Mouse (Mus musculus) neural tube, embryonic 14.5 days (tissue): ENCODE measurements at regions not wholly inside any gene's neighbourhood (a gene's known extent, or its start where the extent isn't known, plus 50 kb on each side); places are given as distances from the start of the nearest gene placed in this dataset.

Experiments used
- ATAC-seq: fragments of 200-750 bp; cut with Nextera tagmentation; 2 replicates; pipeline ENCODE4 v1.8.0; 2017; ENCODE audit warnings: low read depth, mild to moderate bottlenecking, moderate TSS enrichment, moderate library complexity
- H3K27ac ChIP-seq: fragments of 300-500 bp; sonication (generic); 2 replicates; pipeline ENCODE4 v1.5.1; 2014; ENCODE audit warnings: low read depth, mild to moderate bottlenecking, control low read depth, low read length, moderate library complexity, mixed read lengths
- H3K27me3 ChIP-seq: fragments of 300-500 bp; sonication (generic); 2 replicates; pipeline ENCODE4 v1.6.1; 2014; ENCODE audit warnings: low read length; ENCODE audit not compliant: control insufficient read depth, insufficient read depth
- H3K36me3 ChIP-seq: fragments of 300-500 bp; sonication (generic); 2 replicates; pipeline ENCODE4 v1.6.1; 2014; ENCODE audit warnings: low read length, mixed read lengths; ENCODE audit not compliant: control insufficient read depth, insufficient read depth
- H3K4me1 ChIP-seq: fragments of 300-500 bp; sonication (generic); 2 replicates; pipeline ENCODE4 v1.6.1; 2014; ENCODE audit warnings: low read length; ENCODE audit not compliant: control insufficient read depth, insufficient read depth
- H3K4me2 ChIP-seq: fragments of 300-500 bp; sonication (generic); 2 replicates; pipeline ENCODE4 v1.6.1; 2014; ENCODE audit warnings: mild to moderate bottlenecking, low read depth, low read length, control low read depth
- H3K4me3 ChIP-seq: fragments of 300-500 bp; sonication (generic); 2 replicates; pipeline ENCODE4 v1.5.1; 2014; ENCODE audit warnings: low read depth, low read length, control low read depth, mixed read lengths
- H3K9ac ChIP-seq: fragments of 300-500 bp; sonication (generic); replicated peaks from 2 replicates; pipeline ENCODE4 v1.6.1; 2014; ENCODE audit warnings: low read depth, mild to moderate bottlenecking, control low read depth, low read length, mixed read lengths
- H3K9me3 ChIP-seq: fragments of 300-500 bp; sonication (generic); 2 replicates; pipeline ENCODE4 v1.6.1; 2016; ENCODE audit warnings: low read length; ENCODE audit not compliant: control insufficient read depth
- WGBS: fragments of 180-500 bp; shearing (Covaris S2); extraction: QIAGEN DNeasy Blood & Tissue Kit; methylation state at CpG from one replicate; pipeline ENCODE4 v1.1.7; 2014; 5-methylcytosine and 5-hydroxymethylcytosine counted together

DNA sequence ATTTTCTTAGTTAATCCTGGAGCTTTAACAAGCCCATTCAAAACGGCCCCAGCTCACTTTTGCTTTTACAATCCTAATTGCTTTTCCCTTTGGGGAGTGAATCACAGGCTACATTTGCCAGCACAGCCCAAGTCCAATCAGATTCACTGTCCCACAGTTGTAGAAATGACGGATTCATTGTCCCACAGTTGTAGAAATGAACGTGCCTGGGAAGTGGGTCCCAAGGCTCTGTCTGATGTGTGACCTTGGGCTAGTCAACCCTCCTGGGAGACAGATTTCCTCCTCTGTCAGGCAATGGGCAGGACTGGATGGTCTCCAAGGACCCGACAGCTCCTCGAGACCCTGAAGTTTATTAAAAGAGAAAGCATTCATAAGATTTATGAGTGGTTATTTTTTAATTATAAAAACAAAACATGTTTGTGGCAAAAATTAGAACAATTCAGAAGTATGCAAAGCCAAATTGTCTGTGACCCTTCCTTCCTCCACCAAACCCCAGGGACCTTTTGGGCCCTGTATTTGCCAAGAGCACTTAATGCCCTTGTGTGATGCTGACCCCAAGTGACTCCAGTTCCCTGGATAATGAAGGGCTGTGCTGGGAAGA is 93.1 kb downstream of the Fam43a start:
- Histone ChIP-seq H3K4me2 (no peak overlapping the region), H3K36me3 (no peaks in the 10 kb centered on the region), H3K9ac (no peak overlapping the region), H3K27me3 (no peaks in the 10 kb centered on the region), H3K4me3 (no peak overlapping the region), H3K9me3 (no peaks in the 10 kb centered on the region), H3K4me1 (no peaks in the 10 kb centered on the region), H3K27ac (no peak overlapping the region)
- WGBS: 38% methylated on average over 5 of the region's 5 CpGs
- no peak for ATAC-seq

DNA sequence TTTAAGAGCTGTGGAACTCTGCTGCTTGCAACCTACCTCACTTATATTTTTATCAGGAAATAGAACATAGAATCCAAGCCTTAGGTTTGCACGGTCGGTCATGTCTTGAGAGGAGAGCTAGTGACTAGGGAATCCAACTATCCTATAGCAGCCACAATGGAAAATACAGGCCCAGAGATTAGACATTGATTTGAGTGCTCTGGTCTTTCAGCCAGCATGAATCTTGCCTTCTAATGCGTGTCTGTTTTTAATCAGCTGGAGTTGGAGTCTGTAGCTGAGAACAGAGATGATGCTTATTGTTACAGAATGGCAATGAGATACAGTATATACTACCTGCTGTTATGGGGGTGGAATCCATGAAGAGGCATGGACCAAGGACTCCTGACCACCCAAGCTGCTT is 93.7 kb downstream of the Fam43a start:
- Histone ChIP-seq H3K4me1 (no peaks in the 10 kb centered on the region), H3K4me2 (no peak overlapping the region), H3K4me3 (no peak overlapping the region), H3K9me3 (no peaks in the 10 kb centered on the region), H3K27ac (no peak overlapping the region), H3K36me3 (no peaks in the 10 kb centered on the region), H3K9ac (no peak overlapping the region), H3K27me3 (no peaks in the 10 kb centered on the region)
- 84% methylated on average over 3 of the region's 3 CpGs for WGBS
- ATAC-seq: no peak

DNA sequence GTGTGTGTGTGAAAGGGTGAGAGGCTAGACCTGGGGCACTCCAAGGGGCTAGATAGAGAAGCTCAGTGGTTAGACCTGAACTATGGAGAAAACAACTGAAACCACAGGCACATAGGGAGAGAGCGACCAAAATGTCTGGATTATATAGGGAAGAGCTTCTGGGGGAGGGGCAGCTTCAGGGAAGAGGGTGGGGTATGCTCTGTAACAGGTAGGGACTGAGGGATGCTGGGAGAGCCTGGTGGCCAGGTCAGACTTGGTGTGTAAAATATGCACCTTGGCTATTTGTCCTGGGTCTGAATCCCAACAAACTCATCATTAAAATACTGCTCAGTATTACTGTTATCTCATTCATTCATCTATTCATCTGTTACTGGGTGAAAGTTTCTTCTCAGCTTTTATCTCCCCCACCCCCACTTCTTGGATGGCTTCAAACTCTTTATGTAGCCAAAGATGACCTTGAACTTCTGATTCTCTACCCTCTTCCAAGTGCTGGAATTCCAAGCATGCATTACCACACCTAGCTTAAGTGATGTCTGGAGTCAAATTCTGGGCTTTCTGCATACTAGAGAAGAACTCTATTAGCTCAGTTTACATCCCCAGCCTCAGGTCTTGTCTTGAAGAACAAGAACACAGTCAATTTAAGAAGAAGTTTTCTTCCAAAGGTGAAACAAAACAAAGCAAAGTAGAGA is 94.5 kb downstream of the Fam43a start:
- no peaks in the 10 kb centered on the region for H3K27me3 ChIP-seq
- H3K4me2 ChIP-seq: no peak overlapping the region
- H3K4me1 ChIP-seq: no peaks in the 10 kb centered on the region
- no peaks in the 10 kb centered on the region for H3K36me3 ChIP-seq
- H3K9me3 ChIP-seq: no peaks in the 10 kb centered on the region
- H3K4me3 ChIP-seq: no peak overlapping the region
- WGBS: 94% methylated on average over 1 of the region's 1 CpGs
- ATAC-seq: no peak
- no peak overlapping the region for H3K9ac ChIP-seq
- H3K27ac ChIP-seq: no peak overlapping the region

DNA sequence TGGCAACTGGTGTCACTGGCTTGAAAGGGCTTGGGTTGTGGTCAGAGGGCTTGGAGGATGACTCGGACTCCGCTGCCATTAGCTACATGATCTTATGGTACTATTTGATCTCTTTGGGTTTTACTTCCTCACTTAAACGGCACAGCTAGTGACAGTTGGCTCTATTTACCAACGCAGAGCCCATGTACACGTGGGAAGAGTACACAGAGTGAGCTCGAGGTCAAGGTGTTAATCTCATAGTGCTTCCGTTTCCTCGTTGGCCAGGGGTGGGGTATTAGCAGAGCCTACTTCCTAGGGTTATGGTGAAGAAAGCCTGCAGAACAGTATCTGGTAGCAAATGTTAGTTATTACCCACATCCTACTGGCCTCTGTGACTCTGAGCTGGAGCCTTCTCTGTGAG is 96.2 kb downstream of the Fam43a start:
- no peak overlapping the region for H3K9ac ChIP-seq
- no peaks in the 10 kb centered on the region for H3K9me3 ChIP-seq
- no peaks in the 10 kb centered on the region for H3K27me3 ChIP-seq
- H3K4me2 ChIP-seq: no peak overlapping the region
- no peaks in the 10 kb centered on the region for H3K36me3 ChIP-seq
- no peak overlapping the region for H3K27ac ChIP-seq
- no peaks in the 10 kb centered on the region for H3K4me1 ChIP-seq
- H3K4me3 ChIP-seq: no peak overlapping the region
- 87% methylated on average over 8 of the region's 8 CpGs for WGBS
- ATAC-seq: no peak

DNA sequence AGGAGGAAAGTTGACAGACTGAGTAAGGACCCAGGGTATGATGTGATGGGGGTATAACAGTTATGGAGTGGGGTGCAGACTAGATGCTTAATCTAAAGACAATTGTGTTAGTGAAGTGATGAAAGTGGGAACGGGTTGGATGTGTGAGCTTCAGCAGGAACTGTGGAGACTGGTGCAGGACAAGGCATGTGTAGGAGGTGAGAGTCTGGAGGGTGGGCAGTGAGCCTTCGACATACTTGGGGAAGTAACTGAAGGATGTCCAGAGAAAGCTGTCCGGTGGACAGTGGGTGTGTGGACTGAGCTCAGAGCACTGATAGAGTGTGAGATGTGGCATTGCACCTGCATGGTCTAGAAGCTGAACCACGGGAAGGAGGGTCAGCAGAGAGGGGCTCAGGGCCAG is 97.7 kb downstream of the Fam43a start:
- H3K9ac ChIP-seq: no peak overlapping the region
- H3K36me3 ChIP-seq: no peaks in the 10 kb centered on the region
- no peak overlapping the region for H3K4me3 ChIP-seq
- no peak for ATAC-seq
- H3K27me3 ChIP-seq: no peaks in the 10 kb centered on the region
- H3K4me2 ChIP-seq: no peak overlapping the region
- H3K9me3 ChIP-seq: no peaks in the 10 kb centered on the region
- H3K27ac ChIP-seq: no peak overlapping the region
- WGBS: 90% methylated on average over 4 of the region's 4 CpGs
- no peaks in the 10 kb centered on the region for H3K4me1 ChIP-seq

DNA sequence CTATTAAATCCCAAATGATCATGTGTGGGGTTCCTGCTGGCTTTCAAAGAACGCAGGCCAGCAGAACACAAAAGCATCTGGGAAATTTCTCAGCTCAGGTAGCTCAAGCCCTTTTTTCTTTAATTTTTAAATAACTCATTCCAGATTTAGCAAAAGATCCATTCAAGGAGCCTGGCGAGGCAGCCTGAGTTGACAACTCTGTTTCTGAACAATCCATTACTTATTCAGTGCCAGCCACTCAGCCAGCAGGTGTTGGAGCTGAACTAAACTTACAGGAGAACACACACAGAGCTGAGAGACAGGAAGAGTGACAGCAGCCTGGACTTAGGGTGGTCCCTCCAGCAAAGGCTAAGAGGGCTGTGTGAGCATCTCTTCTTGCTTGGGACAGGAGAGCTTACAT is 98.3 kb downstream of the Fam43a start:
- no peaks in the 10 kb centered on the region for H3K4me1 ChIP-seq
- no peak overlapping the region for H3K4me2 ChIP-seq
- no peaks in the 10 kb centered on the region for H3K27me3 ChIP-seq
- no peak overlapping the region for H3K9ac ChIP-seq
- no peak overlapping the region for H3K4me3 ChIP-seq
- no peaks in the 10 kb centered on the region for H3K36me3 ChIP-seq
- no peak for ATAC-seq
- no peak overlapping the region for H3K27ac ChIP-seq
- WGBS: 51% methylated on average over 2 of the region's 2 CpGs
- H3K9me3 ChIP-seq: no peaks in the 10 kb centered on the region

DNA sequence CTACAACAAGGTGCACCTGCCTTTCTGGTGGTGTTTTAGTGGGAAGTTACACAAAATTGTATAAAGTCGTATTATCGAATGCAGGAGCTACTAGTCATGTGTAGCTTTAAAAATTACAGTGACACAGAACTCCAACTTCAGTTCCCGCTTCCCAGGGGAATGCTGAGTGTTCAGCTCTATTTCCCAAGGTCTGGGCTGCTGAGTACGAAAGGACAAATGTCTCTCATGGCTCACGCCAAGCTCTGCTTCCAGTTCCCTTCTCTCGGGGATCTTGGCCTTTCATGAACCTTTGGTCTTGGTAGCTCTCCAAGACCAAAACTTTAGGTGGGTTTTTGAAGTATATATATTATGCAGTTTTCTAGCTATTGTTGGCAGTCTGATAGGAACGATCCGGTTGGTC is 104.3 kb downstream of the Fam43a start:
- H3K4me1 ChIP-seq: no peaks in the 10 kb centered on the region
- H3K9me3 ChIP-seq: no peaks in the 10 kb centered on the region
- H3K36me3 ChIP-seq: no peaks in the 10 kb centered on the region
- H3K9ac ChIP-seq: no peak overlapping the region
- no peaks in the 10 kb centered on the region for H3K27me3 ChIP-seq
- H3K4me2 ChIP-seq: no peak overlapping the region
- H3K4me3 ChIP-seq: no peak overlapping the region
- H3K27ac ChIP-seq: no peak overlapping the region
- WGBS: 89% methylated on average over 8 of the region's 8 CpGs
- ATAC-seq: no peak

DNA sequence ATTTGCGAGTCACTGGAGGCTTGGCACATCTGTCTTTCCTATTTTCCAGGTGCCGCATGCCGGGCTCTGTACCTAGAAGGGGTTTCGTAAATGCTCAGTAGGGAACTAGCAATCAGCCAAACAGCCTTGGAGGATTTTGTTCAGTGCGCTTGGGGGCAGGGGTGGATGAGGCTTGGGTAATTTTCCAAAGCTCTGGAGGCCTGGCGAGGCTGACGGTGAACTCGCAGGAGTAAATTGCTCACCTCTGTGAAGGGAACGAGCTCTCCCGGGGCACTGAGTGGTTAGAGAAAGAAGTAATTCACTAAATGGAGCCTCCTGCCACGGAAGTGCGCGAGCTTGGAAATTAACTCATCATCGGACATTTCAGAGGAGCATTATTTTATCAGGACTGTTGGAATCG is 110.0 kb downstream of the Fam43a start:
- no peak overlapping the region for H3K4me3 ChIP-seq

DNA sequence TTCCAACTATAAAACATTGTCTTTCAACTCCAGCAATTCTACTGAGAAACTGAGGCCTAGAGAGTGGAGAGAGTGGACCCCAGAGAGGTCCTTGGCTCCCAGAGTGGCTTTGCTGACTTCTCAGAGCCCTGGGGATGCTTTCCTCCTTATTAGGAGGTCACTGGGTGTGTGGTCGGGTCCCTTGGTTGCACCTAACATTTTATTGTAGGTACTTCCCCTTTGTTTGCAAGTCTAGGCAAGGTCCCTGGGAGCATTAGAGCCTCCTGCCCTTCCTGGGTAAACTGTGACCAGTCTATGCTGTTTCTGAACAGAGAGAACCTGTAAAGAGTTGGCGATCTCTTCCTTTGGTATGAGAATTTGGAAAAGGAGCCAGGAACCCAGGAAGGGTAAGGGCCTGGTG is 110.5 kb downstream of the Fam43a start:
- H3K27ac ChIP-seq: no peak overlapping the region
- 55% methylated on average over 2 of the region's 2 CpGs for WGBS
- ATAC-seq: no peak

More for the DNA sequence above, 110.0 kb downstream of the Fam43a start:
- no peaks in the 10 kb centered on the region for H3K4me1 ChIP-seq
- WGBS: 31% methylated on average over 15 of the region's 15 CpGs
- ATAC-seq: no peak
- no peaks in the 10 kb centered on the region for H3K36me3 ChIP-seq
- H3K27me3 ChIP-seq: no peaks in the 10 kb centered on the region
- H3K4me2 ChIP-seq: no peak overlapping the region
- no peaks in the 10 kb centered on the region for H3K9me3 ChIP-seq
- H3K27ac ChIP-seq: no peak overlapping the region
- H3K9ac ChIP-seq: no peak overlapping the region

More for the DNA sequence above, 110.5 kb downstream of the Fam43a start:
- Histone ChIP-seq H3K4me2 (no peak overlapping the region), H3K36me3 (no peaks in the 10 kb centered on the region), H3K27me3 (no peaks in the 10 kb centered on the region), H3K9ac (no peak overlapping the region), H3K4me3 (no peak overlapping the region), H3K9me3 (no peaks in the 10 kb centered on the region), H3K4me1 (no peaks in the 10 kb centered on the region)
